Mouse (Mus musculus) embryonic facial prominence, embryonic 11.5 days (tissue): ENCODE measurements at regions not wholly inside any gene's neighbourhood (a gene's known extent, or its start where the extent isn't known, plus 50 kb on each side); places are given as distances from the start of the nearest gene placed in this dataset.

Experiments used
- ATAC-seq: fragments of 200-750 bp; cut with Nextera tagmentation; replicated peaks from 2 replicates; pipeline ENCODE4 v1.8.0; 2017; ENCODE audit warnings: low read depth; ENCODE audit not compliant: insufficient number of reproducible peaks, low FRiP score, low TSS enrichment
- DNase-seq: peaks from one replicate; pipeline ENCODE4 v3.0.0-alpha.2; 2015; ENCODE audit warnings: low spot score
- H3K27ac ChIP-seq: fragments of 300-500 bp; sonication (generic); replicated peaks from 2 replicates; pipeline ENCODE4 v1.5.1; 2014; ENCODE audit warnings: mild to moderate bottlenecking, low read depth, low read length, control low read depth
- H3K27me3 ChIP-seq: fragments of 300-500 bp; sonication (generic); 2 replicates; pipeline ENCODE4 v1.6.1; 2014; ENCODE audit warnings: mild to moderate bottlenecking, low read length, moderate library complexity, mixed read lengths; ENCODE audit not compliant: control insufficient read depth, insufficient read depth
- H3K36me3 ChIP-seq: fragments of 300-500 bp; sonication (generic); replicated peaks from 2 replicates; pipeline ENCODE4 v1.6.1; 2014; ENCODE audit warnings: low read depth, mild to moderate bottlenecking, low read length, moderate library complexity, mixed read lengths; ENCODE audit not compliant: control insufficient read depth, insufficient read depth
- H3K4me1 ChIP-seq: fragments of 300-500 bp; sonication (generic); 2 replicates; pipeline ENCODE4 v1.6.1; 2014; ENCODE audit warnings: low read length, mixed read lengths; ENCODE audit not compliant: control insufficient read depth, insufficient read depth
- H3K4me2 ChIP-seq: fragments of 300-500 bp; sonication (generic); 2 replicates; pipeline ENCODE4 v1.6.1; 2014; ENCODE audit warnings: low read depth, mild to moderate bottlenecking, control low read depth, low read length, moderate library complexity
- H3K4me3 ChIP-seq: fragments of 300-500 bp; sonication (generic); 2 replicates; pipeline ENCODE4 v1.5.1; 2014; ENCODE audit warnings: low read depth, low read length, control low read depth
- H3K9ac ChIP-seq: fragments of 300-500 bp; sonication (generic); replicated peaks from 2 replicates; pipeline ENCODE4 v1.6.1; 2014; ENCODE audit warnings: mild to moderate bottlenecking, control low read depth, low read length
- H3K9me3 ChIP-seq: fragments of 300-500 bp; sonication (generic); replicated peaks from 2 replicates; pipeline ENCODE4 v1.6.1; 2016; ENCODE audit warnings: mild to moderate bottlenecking, low read length, inconsistent platforms, mixed read lengths; ENCODE audit not compliant: control insufficient read depth
- WGBS: fragments of 180-500 bp; shearing (Covaris S2); extraction: QIAGEN DNeasy Blood & Tissue Kit; methylation state at CpG from one replicate; pipeline ENCODE4 v1.1.7; 2014; 5-methylcytosine and 5-hydroxymethylcytosine counted together

DNA sequence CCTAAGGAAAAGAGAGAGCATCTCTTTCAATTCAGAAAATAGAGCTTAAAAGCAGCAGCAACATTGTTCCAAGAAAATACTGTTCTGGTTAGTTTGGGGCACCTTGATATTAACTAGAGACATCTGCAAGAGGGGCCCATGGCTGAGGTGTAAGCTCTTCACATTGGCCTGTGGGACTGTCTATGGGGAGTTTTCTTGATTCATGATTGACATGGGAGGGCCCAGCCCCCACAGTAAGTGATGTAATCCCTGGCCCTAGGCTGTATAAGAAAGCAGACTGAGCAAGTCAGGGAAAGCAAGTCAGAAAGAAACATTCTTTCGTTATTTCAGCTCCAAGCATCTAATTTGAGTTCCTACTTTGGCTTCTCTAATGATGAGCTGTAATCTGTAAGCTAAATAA, 113.1 kb upstream of the Dcbld2 start:
- WGBS, result 71% methylated on average over 1 of the region's 1 CpGs
- Histone ChIP-seq H3K4me1 (no peaks in the 10 kb centered on the region), H3K9ac (no peak overlapping the region), H3K27me3 (no peaks in the 10 kb centered on the region), H3K4me3 (no peak overlapping the region), H3K27ac (no peak overlapping the region), H3K4me2 (no peak overlapping the region), H3K9me3 (no peaks in the 10 kb centered on the region), H3K36me3 (no peaks in the 10 kb centered on the region)
- no peak for ATAC-seq
- no peak for DNase-seq

DNA sequence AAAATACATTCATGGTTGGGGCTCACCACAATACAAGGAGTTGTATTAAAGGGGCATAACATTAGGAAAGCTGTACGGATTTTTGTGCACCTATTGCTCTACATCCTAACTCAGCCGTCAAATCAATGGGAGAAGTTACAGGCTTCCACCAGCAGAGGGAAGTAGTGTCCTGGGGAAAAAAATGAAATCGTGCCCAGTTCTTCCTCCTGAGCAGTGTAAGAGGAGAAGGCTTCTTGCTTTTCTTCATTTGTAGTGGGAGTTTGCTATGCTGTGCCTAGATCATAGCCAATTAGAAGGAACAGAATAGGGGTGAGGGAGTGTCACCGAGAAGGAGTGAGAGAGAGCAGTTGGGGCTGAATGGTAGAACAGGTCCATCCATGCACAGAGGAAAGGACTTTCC, 108.7 kb upstream of the Dcbld2 start:
- no peak overlapping the region for H3K27ac ChIP-seq
- 20% methylated on average over 4 of the region's 4 CpGs for WGBS
- ATAC-seq, result peak; percentile 79
- no peaks in the 10 kb centered on the region for H3K9me3 ChIP-seq
- H3K4me2 ChIP-seq, result no peak overlapping the region
- no peak overlapping the region for H3K9ac ChIP-seq
- no peaks in the 10 kb centered on the region for H3K4me1 ChIP-seq
- no peaks in the 10 kb centered on the region for H3K27me3 ChIP-seq
- H3K36me3 ChIP-seq, result no peaks in the 10 kb centered on the region
- peak; percentile 79 for DNase-seq
- no peak overlapping the region for H3K4me3 ChIP-seq

DNA sequence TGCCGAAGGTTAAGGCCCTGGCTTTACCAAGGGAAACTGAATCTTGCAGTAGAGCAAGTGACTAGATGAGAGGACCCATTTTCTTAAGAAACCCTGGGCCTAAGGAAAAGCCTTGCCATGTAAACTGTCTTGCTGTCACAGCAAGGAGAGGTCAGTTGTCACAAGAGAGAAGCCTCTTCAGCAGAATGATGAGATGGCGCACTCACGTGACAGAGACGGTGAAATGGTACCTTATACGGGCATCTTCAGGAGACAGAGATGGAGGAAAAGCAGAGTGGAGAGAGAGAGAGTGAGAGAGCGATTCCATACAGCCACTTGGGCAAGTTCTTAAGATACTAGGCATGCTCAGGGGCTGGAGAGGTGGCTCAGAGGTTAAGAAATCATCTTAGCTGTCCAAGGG, 108.1 kb upstream of the Dcbld2 start:
- WGBS, result 90% methylated on average over 6 of the region's 6 CpGs

DNA sequence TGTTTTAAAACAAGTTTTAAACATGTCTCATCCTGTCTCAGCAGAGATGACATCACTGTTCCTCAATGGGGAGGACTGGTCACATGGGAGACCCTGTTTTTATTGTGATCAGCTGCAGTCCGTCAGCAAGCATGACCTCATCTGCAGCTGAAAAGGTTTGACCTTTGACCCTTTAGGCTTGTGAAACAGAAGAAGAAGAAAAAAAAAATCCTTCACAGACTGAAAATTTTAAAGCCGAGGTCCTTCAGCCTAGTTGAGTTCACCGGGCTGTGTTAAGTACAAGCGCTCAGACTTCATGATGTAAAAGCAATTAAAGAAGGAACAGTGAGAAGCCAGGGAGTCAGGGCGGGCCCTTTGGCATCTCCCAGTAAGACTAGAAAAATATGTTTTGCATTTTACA, 104.7 kb upstream of the Dcbld2 start:
- Histone ChIP-seq H3K36me3 (no peaks in the 10 kb centered on the region), H3K9me3 (no peaks in the 10 kb centered on the region), H3K27me3 (no peaks in the 10 kb centered on the region), H3K9ac (no peak overlapping the region), H3K4me3 (no peak overlapping the region), H3K4me1 (no peaks in the 10 kb centered on the region), H3K4me2 (no peak overlapping the region), H3K27ac (no peak overlapping the region)
- 26% methylated on average over 5 of the region's 5 CpGs for WGBS
- no peak for ATAC-seq
- peak; percentile 54 for DNase-seq

More for the DNA sequence above, 108.1 kb upstream of the Dcbld2 start:
- H3K27me3 ChIP-seq, result no peaks in the 10 kb centered on the region
- H3K9ac ChIP-seq, result no peak overlapping the region
- no peaks in the 10 kb centered on the region for H3K36me3 ChIP-seq
- H3K4me1 ChIP-seq, result no peaks in the 10 kb centered on the region
- ATAC-seq (no peak), DNase-seq (no peak)
- no peaks in the 10 kb centered on the region for H3K9me3 ChIP-seq
- H3K4me3 ChIP-seq, result no peak overlapping the region
- H3K27ac ChIP-seq, result no peak overlapping the region
- H3K4me2 ChIP-seq, result no peak overlapping the region

DNA sequence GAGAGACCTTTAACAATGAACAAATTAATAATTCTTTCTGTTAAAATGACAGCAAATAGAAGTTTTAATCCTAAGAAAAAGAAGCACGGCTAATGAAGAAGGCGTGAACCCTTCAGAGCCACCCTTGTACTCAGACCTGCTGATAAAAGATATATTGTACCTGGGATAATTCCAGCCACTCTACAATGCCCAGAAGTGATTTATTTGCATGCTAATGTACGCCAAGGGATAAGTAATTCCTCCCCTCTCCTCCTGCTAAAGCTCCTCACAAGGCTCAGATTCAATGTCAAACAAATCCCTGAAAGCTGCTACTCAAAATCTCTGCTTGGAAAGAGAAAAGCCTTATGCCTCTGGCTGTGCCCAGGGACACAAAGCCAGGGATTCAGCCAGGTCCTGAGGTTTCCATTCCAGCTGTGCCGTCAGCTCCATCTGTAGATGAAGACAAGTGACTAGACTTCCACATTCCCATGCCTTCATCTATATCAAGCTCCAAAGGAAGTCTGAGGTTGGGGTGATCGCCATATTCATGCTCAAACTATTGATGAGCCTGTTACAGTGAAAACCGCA, 91.3 kb upstream of the Dcbld2 start:
- H3K4me3 ChIP-seq, result no peak overlapping the region
- H3K4me2 ChIP-seq, result no peak overlapping the region
- no peaks in the 10 kb centered on the region for H3K36me3 ChIP-seq
- WGBS, result 73% methylated on average over 6 of the region's 6 CpGs
- no peak overlapping the region for H3K27ac ChIP-seq
- no peak for DNase-seq
- H3K9me3 ChIP-seq, result no peaks in the 10 kb centered on the region
- no peak overlapping the region for H3K9ac ChIP-seq
- no peaks in the 10 kb centered on the region for H3K27me3 ChIP-seq
- no peak for ATAC-seq
- no peaks in the 10 kb centered on the region for H3K4me1 ChIP-seq

DNA sequence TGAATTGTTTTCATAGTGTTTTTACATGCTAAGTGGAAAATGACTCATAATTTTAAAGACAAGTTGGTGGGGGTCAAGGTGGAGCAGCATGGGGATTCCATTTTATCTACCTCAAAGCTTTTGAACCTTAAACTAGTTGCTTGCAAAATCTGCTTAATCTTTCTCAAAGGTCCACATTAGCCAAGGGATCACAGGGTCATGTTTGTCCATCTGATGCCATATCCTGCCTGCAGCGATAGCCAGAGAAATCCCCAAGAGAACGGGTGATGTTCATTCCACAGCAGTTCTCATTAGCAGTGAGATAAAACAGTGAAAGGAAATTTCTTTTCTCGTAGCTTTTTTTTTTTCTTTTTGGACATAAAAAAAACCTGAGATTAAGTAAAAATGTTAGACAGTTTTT, 77.2 kb upstream of the Dcbld2 start:
- H3K4me3 ChIP-seq, result no peak overlapping the region
- H3K27ac ChIP-seq, result no peak overlapping the region
- DNase-seq (no peak), ATAC-seq (no peak)
- H3K27me3 ChIP-seq, result no peaks in the 10 kb centered on the region
- no peak overlapping the region for H3K9ac ChIP-seq
- H3K9me3 ChIP-seq, result no peaks in the 10 kb centered on the region
- H3K4me1 ChIP-seq, result no peaks in the 10 kb centered on the region
- WGBS, result 52% methylated on average over 3 of the region's 3 CpGs
- no peaks in the 10 kb centered on the region for H3K36me3 ChIP-seq
- H3K4me2 ChIP-seq, result no peak overlapping the region

DNA sequence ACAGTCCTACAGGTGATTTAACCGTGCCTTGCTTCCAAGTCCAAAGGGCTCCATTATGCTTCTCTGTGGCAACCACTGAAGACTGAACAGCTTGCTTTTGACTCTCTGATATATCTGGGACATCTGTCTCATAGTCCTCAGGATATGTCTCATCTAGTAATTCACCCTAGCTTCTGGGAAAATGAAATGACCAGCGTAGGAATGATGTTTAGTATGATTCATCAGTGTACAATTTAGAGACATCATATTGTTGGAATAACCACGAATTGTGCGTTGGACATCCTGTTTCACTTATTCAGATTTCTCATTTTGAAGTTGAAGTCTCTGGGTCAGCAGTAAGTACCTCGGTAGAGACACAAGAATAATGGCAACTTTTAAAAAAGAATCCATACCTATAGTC, 64.3 kb upstream of the Dcbld2 start:
- no peak overlapping the region for H3K4me2 ChIP-seq
- no peak for ATAC-seq
- no peak overlapping the region for H3K27ac ChIP-seq
- no peaks in the 10 kb centered on the region for H3K27me3 ChIP-seq
- 85% methylated on average over 5 of the region's 5 CpGs for WGBS
- H3K36me3 ChIP-seq, result no peaks in the 10 kb centered on the region
- H3K9ac ChIP-seq, result no peak overlapping the region
- H3K4me3 ChIP-seq, result no peak overlapping the region
- no peak for DNase-seq
- no peaks in the 10 kb centered on the region for H3K9me3 ChIP-seq
- no peaks in the 10 kb centered on the region for H3K4me1 ChIP-seq

DNA sequence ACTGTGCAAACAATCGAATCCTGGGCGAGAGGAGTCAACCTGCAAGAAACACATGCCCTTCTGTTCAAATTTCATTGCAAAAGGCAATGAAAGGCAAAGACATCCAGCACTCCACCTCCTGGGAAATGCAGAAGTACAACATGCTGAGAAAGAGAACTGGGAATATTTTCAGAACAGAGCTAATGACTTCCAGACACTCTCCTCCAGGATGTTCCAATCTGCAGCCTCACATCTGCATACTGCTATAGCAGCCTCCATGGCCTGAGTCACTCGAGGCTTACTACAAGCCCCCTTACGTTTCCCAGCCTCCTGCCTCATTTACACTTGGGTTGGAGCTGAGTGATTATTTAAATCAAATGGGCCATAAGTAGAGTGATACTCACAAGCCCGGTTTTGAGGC, 58.9 kb upstream of the Dcbld2 start:
- WGBS, result 23% methylated on average over 5 of the region's 5 CpGs
- peak; percentile 90 for ATAC-seq
- no peaks in the 10 kb centered on the region for H3K4me1 ChIP-seq
- H3K4me2 ChIP-seq, result no peak overlapping the region
- H3K9ac ChIP-seq, result no peak overlapping the region
- H3K36me3 ChIP-seq, result no peaks in the 10 kb centered on the region
- no peaks in the 10 kb centered on the region for H3K9me3 ChIP-seq
- H3K27ac ChIP-seq, result no peak overlapping the region
- H3K27me3 ChIP-seq, result no peaks in the 10 kb centered on the region
- H3K4me3 ChIP-seq, result no peak overlapping the region
- DNase-seq, result peak; percentile 80
